Mouse (Mus musculus) kidney, embryonic 14.5 days (tissue): ENCODE measurements around the gene Cdkn2aipnl. TPM values are rescaled to one million over a fixed set of nuclear protein-coding genes. Genes with fewer than 3 reads are reported as not detected.

Experiments
- ATAC-seq: fragments of 200-750 bp; cut with Nextera tagmentation; 2 replicates; pipeline ENCODE4 v1.8.0; 2017; ENCODE audit warnings: moderate number of reproducible peaks, mild to moderate bottlenecking, moderate TSS enrichment, moderate library complexity; ENCODE audit not compliant: low FRiP score, low TSS enrichment
- H3K27ac ChIP-seq: fragments of 300-500 bp; sonication (generic); 2 replicates; pipeline ENCODE4 v1.5.1; 2014; ENCODE audit warnings: low read depth, mild to moderate bottlenecking, low read length, moderate library complexity, mixed read lengths
- H3K27me3 ChIP-seq: fragments of 300-500 bp; sonication (generic); 2 replicates; pipeline ENCODE4 v1.6.1; 2014; ENCODE audit warnings: mild to moderate bottlenecking, low read length; ENCODE audit not compliant: control insufficient read depth, insufficient read depth
- H3K36me3 ChIP-seq: fragments of 300-500 bp; sonication (generic); 2 replicates; pipeline ENCODE4 v1.6.1; 2014; ENCODE audit warnings: low read length, mixed read lengths; ENCODE audit not compliant: control insufficient read depth, insufficient read depth
- H3K4me1 ChIP-seq: fragments of 300-500 bp; sonication (generic); 2 replicates; pipeline ENCODE4 v1.6.1; 2014; ENCODE audit warnings: low read length, mixed read lengths; ENCODE audit not compliant: control insufficient read depth, insufficient read depth
- H3K4me2 ChIP-seq: fragments of 300-500 bp; sonication (generic); replicated peaks from 2 replicates; pipeline ENCODE4 v1.6.1; 2014; ENCODE audit warnings: low read depth, mild to moderate bottlenecking, low read length
- H3K4me3 ChIP-seq: fragments of 300-500 bp; sonication (generic); 2 replicates; pipeline ENCODE4 v1.5.1; 2014; ENCODE audit warnings: mild to moderate bottlenecking, low read length
- H3K9ac ChIP-seq: fragments of 300-500 bp; sonication (generic); 2 replicates; pipeline ENCODE4 v1.6.1; 2014; ENCODE audit warnings: low read depth, mild to moderate bottlenecking, low read length, moderate library complexity
- H3K9me3 ChIP-seq: fragments of 300-500 bp; sonication (generic); 2 replicates; pipeline ENCODE4 v1.6.1; 2016; ENCODE audit warnings: low read length; ENCODE audit not compliant: control insufficient read depth
- WGBS: fragments of 180-500 bp; shearing (Covaris S2); extraction: QIAGEN DNeasy Blood & Tissue Kit; methylation state at CpG from one replicate; pipeline ENCODE4 v1.1.7; 2014; 5-methylcytosine and 5-hydroxymethylcytosine counted together
- polyA plus RNA-seq: library from polyadenylated mRNA; unstranded; fragments of >200 nt; fragmentation: Nextera tagmentation; extraction: Ambion mirVana; gene quantifications from 2 replicates; pipeline ENCODE4 v1.2.1, GENCODE M21; 2014

Gene Cdkn2aipnl
- polyA plus RNA-seq, 1 experiment from 2014 or later = 104 TPM

DNA sequence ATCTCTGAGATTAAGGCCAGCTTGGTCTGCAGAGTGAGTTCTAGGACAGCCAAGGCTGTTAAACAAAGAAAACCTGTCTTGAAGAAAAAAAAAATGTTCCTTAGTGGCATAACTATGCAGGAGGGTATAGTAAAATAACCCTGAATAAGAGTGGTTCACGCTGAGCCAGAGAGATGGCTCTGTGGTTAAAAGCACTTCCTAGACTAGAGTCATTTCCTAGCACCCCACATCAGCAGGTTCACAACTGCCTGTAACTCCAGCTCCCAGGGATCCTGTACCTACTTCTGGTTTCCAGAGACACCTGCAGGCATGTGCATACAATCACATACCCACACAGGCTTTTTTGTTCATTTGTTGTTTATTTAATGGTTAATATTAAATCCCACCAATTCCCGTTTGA is 38.1 kb downstream of the Cdkn2aipnl start:
- Histone ChIP-seq H3K9me3 (no peaks in the 10 kb centered on the region), H3K4me3 (no peak overlapping the region), H3K27ac (no peak overlapping the region), H3K27me3 (no peaks in the 10 kb centered on the region), H3K36me3 (no peaks in the 10 kb centered on the region; the same call in 1 of the 2 replicates), H3K4me2 (no peak overlapping the region), H3K4me1 (peaks cover 17% of the 10 kb centered on the region), H3K9ac (no peak overlapping the region)
- 57% methylated on average over 2 of the region's 2 CpGs for WGBS
- ATAC-seq = no peak

DNA sequence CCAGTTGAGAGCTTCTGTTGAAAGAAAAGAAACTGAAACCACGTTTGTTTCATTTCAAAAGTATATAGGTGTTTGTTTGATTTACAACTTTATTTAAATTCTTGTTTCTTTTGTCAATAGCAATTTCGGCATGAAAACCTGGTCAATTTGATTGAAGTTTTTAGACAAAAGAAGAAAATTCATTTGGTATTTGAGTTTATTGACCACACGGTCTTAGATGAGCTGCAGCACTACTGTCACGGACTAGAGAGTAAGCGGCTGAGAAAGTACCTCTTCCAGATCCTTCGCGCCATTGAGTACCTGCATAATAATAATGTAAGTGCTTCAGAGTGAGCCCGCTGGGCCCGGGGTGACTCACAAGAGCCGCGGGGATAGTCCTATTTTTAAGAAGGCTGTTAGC is 43.5 kb downstream of the Cdkn2aipnl start:
- Histone ChIP-seq H3K4me1 (no peaks in the 10 kb centered on the region), H3K9ac (no peak overlapping the region), H3K36me3 (no peaks in the 10 kb centered on the region; the same call in 1 of the 2 replicates), H3K4me2 (no peak overlapping the region), H3K27me3 (no peaks in the 10 kb centered on the region), H3K9me3 (no peaks in the 10 kb centered on the region), H3K4me3 (no peak overlapping the region), H3K27ac (no peak overlapping the region)
- WGBS = 90% methylated on average over 11 of the region's 11 CpGs
- ATAC-seq = no peak

- 70% methylated on average over 5 of the region's 5 CpGs for WGBS
- Histone ChIP-seq H3K27me3 (no peaks in the 10 kb centered on the region), H3K9me3 (no peaks in the 10 kb centered on the region), H3K4me1 (no peaks in the 10 kb centered on the region), H3K4me3 (no peak overlapping the region), H3K4me2 (no peak overlapping the region), H3K36me3 (no peaks in the 10 kb centered on the region; the same call in 1 of the 2 replicates), H3K9ac (no peak overlapping the region), H3K27ac (no peak overlapping the region)
- ATAC-seq = no peak
Observed at GRCm38 (mm10) chr11:52011541-52011940, 44.1 kb downstream of the Cdkn2aipnl start.

DNA sequence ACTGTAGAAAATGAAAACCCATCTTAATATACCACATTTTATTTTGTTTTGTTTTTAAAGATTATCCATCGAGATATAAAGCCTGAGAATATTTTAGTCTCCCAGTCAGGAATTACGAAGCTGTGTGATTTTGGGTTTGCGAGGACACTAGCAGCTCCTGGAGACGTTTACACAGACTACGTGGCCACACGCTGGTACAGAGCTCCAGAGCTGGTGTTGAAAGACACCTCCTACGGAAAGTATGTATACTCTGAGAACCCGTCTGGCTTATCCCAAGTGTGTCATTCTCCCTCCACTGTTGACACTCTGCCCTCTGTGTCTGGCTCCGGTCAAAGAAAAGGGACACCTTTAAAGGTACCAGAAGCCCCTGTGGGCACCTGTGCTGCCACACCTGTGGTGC is 50.8 kb downstream of the Cdkn2aipnl start:
- no peaks in the 10 kb centered on the region for H3K36me3 ChIP-seq

More for the DNA sequence above, 50.8 kb downstream of the Cdkn2aipnl start:
- no peaks in the 10 kb centered on the region for H3K9me3 ChIP-seq
- no peak overlapping the region for H3K27ac ChIP-seq
- WGBS = 84% methylated on average over 9 of the region's 9 CpGs
- ATAC-seq = no peak
- H3K4me3 ChIP-seq = no peak overlapping the region
- H3K27me3 ChIP-seq = no peaks in the 10 kb centered on the region
- H3K4me2 ChIP-seq = no peak overlapping the region
- H3K4me1 ChIP-seq = no peaks in the 10 kb centered on the region
- no peak overlapping the region for H3K9ac ChIP-seq

Other genes starting within 250 kb of the Cdkn2aipnl start
- 12.4 and 18.3 TPM in 2 replicates for gene Sec24a, start 204.0 kb upstream of the Cdkn2aipnl start, polyA plus RNA-seq
- 116 and 133 TPM in 2 replicates for gene Sar1b, start 204.0 kb upstream of the Cdkn2aipnl start, polyA plus RNA-seq
- gene Jade2, start 110.0 kb upstream of the Cdkn2aipnl start, polyA plus RNA-seq = 0.37 and 0.38 TPM in 2 replicates
- gene Ube2b, start 33.1 kb downstream of the Cdkn2aipnl start, polyA plus RNA-seq = 149 and 215 TPM in 2 replicates
- gene Cdkl3, start 36.6 kb downstream of the Cdkn2aipnl start, polyA plus RNA-seq = 9.7 and 10.1 TPM in 2 replicates
- 83.4 and 110 TPM in 2 replicates for gene Ppp2ca, start 131.0 kb downstream of the Cdkn2aipnl start, polyA plus RNA-seq
- gene Olfr1373, start 177.9 kb downstream of the Cdkn2aipnl start, polyA plus RNA-seq = not detected in 2 replicates
- not detected in 2 replicates for gene Olfr1371, start 246.3 kb downstream of the Cdkn2aipnl start, polyA plus RNA-seq